Mouse (Mus musculus) embryonic facial prominence, embryonic 10.5 days (tissue): Measurements from ENCODE around the gene Pitpnm3. TPM values are rescaled to one million over a fixed set of nuclear protein-coding genes. Genes with fewer than 3 reads are reported as not detected.

Source experiments
- DNase-seq: peaks from one replicate; pipeline ENCODE4 v3.0.0-alpha.2; 2017; ENCODE audit warnings: low spot score
- H3K27ac ChIP-seq: fragments of 300-500 bp; sonication (generic); replicated peaks from 2 replicates; pipeline ENCODE4 v1.5.1; 2016; ENCODE audit warnings: mild to moderate bottlenecking
- H3K27me3 ChIP-seq: fragments of 300-500 bp; sonication (generic); replicated peaks from 2 replicates; pipeline ENCODE4 v1.6.1; 2016; ENCODE audit warnings: low read depth, mild to moderate bottlenecking; ENCODE audit not compliant: poor library complexity, severe bottlenecking
- H3K36me3 ChIP-seq: fragments of 300-500 bp; sonication (generic); replicated peaks from 2 replicates; pipeline ENCODE4 v1.6.1; 2016; ENCODE audit warnings: mild to moderate bottlenecking, moderate library complexity
- H3K4me1 ChIP-seq: fragments of 300-500 bp; sonication (generic); 2 replicates; pipeline ENCODE4 v1.6.1; 2016
- H3K4me3 ChIP-seq: fragments of 300-500 bp; sonication (generic); 2 replicates; pipeline ENCODE4 v1.5.1; 2016; ENCODE audit warnings: mild to moderate bottlenecking, moderate library complexity
- H3K9me3 ChIP-seq: fragments of 300-500 bp; sonication (generic); 2 replicates; pipeline ENCODE4 v1.6.1; 2016; ENCODE audit warnings: mild to moderate bottlenecking
- WGBS: fragments of 180-500 bp; shearing (Covaris S2); methylation state at CpG from one replicate; pipeline ENCODE4 v1.1.7; 2016; 5-methylcytosine and 5-hydroxymethylcytosine counted together
- polyA plus RNA-seq: library from polyadenylated mRNA; unstranded; fragments of >200 nt; fragmentation: Nextera tagmentation; extraction: Ambion mirVana; gene quantifications from 2 replicates; pipeline ENCODE4 v1.2.1, GENCODE M21; 2016

Pitpnm3 gene
- polyA plus RNA-seq, 1 experiment from 2014 or later, result 0.24 TPM

DNA sequence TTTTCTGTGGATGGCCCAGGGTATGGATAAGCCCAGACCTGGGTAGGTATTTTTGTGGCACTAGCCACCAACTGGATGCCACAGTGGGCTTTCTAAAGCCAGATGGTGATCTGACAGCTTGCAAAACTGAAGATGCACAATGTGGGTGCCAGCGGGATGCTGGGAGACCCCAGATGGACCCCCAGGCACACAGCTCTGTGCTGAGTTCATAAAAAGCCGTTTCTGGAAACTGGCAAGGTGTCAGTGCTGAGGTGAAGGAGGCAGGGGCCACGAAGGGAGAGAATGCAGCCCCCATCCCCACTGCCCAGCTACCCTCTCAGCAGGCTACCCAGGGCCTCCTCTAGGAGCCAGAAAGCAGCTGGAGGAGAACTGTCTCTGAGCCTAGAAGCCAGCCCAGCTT, 78.4 kb downstream of the Pitpnm3 start:
- DNase-seq, result no peak
- Histone ChIP-seq H3K27me3 (peaks cover 10% of the 10 kb centered on the region; the same call in 1 of the 2 replicates), H3K27ac (no peak overlapping the region), H3K36me3 (no peaks in the 10 kb centered on the region), H3K4me1 (peaks cover 17% of the 10 kb centered on the region), H3K9me3 (no peaks in the 10 kb centered on the region), H3K4me3 (no peak overlapping the region)
- WGBS, result 85% methylated on average over 3 of the region's 3 CpGs

DNA sequence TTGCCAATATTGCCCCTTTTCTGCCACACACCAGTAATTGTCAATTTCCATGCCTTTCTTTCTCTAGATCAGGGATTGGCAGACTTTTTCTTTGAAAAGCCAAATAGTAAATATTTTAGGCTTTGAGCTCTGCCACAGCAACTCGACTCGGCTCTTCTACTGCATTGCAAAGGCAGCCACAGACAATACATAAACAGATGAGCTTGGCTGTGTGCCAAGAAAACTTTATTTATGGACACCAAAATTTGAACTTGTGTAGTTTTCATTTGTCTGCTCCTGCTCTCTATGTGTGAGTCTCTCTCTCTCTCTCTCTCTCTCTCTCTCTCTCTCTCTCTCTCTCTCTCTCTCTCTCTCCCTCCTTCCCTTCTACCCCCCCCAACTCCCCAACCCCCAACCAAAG, 80.4 kb downstream of the Pitpnm3 start:
- Histone ChIP-seq H3K27ac (no peak overlapping the region), H3K27me3 (peaks cover 30% of the 10 kb centered on the region), H3K4me1 (peaks cover 36% of the 10 kb centered on the region), H3K9me3 (no peaks in the 10 kb centered on the region), H3K36me3 (no peaks in the 10 kb centered on the region), H3K4me3 (no peak overlapping the region)
- WGBS, result 73% methylated on average over 2 of the region's 2 CpGs
- DNase-seq, result no peak

DNA sequence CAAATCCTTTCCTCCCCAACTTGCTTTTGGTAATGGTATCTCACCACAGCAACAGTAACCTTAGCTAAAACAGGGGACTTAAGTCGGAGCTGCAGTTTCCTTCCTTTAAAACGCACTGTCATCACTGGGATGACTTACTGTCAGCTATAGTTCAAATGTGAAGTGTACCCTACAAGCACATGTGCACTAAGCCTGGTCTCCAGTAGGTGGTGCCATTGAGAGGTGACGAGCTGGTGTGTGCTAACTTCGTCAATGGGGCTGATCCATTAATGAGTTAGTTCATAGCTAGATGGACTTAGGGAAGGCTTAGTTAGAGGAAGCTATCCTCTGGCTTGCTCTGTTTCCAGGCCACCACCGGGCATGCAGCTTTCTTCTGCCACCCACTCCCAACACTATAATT, 82.9 kb downstream of the Pitpnm3 start:
- no peak overlapping the region for H3K4me3 ChIP-seq
- H3K27me3 ChIP-seq, result peaks cover 45% of the 10 kb centered on the region
- WGBS, result 20% methylated on average over 5 of the region's 5 CpGs
- H3K4me1 ChIP-seq, result peaks cover 44% of the 10 kb centered on the region
- peak; percentile 74 for DNase-seq
- peaks cover 10% of the 10 kb centered on the region for H3K36me3 ChIP-seq
- H3K27ac ChIP-seq, result no peak overlapping the region
- no peaks in the 10 kb centered on the region for H3K9me3 ChIP-seq

DNA sequence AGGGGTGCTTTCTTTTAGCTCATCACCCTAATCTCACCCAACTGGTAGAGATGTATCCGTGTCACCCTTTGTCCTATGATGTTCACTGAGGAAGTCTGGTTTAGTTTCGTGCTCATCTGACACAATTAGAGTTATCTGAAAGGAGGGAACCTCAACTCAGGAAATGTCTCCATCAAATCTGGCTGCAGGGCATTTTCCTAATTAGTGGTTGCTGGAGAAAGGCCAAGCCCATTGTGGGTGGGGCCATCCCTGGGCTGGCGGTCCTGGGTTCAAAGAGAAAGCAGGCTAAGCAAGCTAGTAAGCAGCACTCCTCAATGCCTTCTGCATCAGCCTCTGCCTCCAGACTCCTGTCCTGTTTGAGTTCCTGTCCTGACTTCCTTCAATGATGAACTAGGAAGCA, 83.4 kb downstream of the Pitpnm3 start:
- WGBS, result 42% methylated on average over 3 of the region's 3 CpGs
- peaks cover 14% of the 10 kb centered on the region for H3K36me3 ChIP-seq
- no peak overlapping the region for H3K27ac ChIP-seq
- H3K4me1 ChIP-seq, result peaks cover 44% of the 10 kb centered on the region
- H3K9me3 ChIP-seq, result no peaks in the 10 kb centered on the region
- H3K27me3 ChIP-seq, result peaks cover 45% of the 10 kb centered on the region
- DNase-seq, result no peak
- no peak overlapping the region for H3K4me3 ChIP-seq

DNA sequence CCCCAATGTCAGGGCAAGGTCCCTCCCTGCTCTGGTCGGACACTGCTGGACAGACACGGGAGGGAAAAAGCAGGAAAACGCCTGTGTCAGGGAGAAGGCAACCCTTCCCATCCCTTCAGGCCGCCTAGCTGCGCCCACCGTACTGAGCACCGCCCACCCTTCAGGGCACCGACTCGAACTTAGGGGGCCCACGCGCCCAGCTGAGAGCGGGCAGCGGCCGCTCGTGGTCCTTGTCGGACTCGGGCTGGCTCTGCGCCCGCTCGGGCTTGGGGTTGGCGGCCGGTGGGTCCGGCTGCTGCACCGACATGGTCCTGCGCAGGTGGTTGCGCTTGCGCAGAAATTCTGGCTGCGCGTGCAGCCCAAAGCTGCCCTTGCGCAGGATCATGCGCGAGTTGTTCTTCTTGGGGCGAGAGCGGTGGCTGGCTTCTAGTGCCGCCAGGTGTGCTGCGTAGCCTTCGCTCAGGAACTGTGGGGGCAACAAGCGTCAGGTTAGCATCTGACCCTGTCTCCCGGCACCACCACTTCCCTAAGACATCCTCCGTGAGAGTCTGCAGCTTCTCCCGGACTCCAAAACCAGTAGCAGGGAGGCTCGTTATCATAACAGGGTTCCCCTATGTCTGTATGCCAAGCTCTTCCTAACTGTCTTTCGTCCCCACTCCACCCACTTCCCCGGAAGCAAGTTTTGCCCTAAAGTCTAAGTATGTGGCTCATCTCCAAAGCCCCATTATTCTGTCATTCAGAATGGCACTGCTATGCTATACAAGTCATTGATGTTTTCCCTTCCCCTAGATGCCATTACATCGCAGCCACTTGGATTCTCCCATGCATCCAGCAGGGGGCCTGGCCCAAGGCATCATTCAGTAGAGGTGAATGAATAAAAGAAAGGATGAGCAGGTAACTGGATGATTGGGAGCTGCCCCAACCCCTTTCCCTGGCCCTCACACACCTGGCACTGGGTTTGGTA, 84.4 kb downstream of the Pitpnm3 start:
- DNase-seq, result peak; percentile 70
- Histone ChIP-seq H3K4me1 (peaks cover 44% of the 10 kb centered on the region), H3K27ac (peak overlapping the region; percentile 74), H3K4me3 (peak overlapping the region; percentile 72), H3K27me3 (peaks cover 45% of the 10 kb centered on the region), H3K36me3 (peaks cover 24% of the 10 kb centered on the region), H3K9me3 (no peaks in the 10 kb centered on the region)
- WGBS, result 3% methylated on average over 45 of the region's 45 CpGs

DNA sequence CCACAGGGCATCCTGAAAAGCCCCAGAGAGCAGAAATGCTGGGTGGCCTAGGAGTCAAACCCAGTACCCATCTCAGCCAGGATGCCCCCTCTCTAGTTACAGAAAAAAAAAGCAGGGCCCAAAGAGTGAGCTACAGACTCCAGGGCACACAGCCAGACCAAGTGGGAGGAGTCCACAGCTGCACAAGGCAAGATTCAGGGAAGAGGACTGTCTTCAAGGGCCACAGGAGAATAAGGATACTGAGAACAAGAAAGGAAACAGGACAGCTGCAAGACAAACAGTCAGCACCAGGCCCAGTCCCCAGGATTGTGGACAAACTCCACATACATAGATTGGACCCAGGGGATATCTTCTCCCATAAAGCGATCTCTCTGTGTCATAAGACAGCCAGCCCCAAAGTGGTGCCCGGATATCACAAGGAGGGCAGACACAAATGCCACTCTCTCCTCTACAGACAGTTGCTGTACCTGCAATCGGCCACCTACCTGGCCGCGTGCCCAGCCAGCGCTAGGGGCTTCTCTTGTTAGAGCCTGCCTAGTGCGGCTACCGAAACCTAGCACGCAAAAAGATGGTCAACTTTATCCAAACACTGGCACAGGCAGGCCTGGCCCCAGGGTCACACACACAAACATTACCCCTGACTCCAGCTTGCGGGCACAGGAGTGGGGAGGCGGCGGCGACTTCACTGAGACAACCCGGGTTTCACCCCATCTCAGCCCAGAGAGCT, 85.2 kb downstream of the Pitpnm3 start:
- Histone ChIP-seq H3K4me3 (peak overlapping the region; percentile 72), H3K36me3 (peaks cover 33% of the 10 kb centered on the region), H3K27ac (peak overlapping the region; percentile 74), H3K27me3 (peaks cover 45% of the 10 kb centered on the region), H3K4me1 (peaks cover 38% of the 10 kb centered on the region), H3K9me3 (no peaks in the 10 kb centered on the region)
- 20% methylated on average over 14 of the region's 14 CpGs for WGBS
- no peak for DNase-seq

DNA sequence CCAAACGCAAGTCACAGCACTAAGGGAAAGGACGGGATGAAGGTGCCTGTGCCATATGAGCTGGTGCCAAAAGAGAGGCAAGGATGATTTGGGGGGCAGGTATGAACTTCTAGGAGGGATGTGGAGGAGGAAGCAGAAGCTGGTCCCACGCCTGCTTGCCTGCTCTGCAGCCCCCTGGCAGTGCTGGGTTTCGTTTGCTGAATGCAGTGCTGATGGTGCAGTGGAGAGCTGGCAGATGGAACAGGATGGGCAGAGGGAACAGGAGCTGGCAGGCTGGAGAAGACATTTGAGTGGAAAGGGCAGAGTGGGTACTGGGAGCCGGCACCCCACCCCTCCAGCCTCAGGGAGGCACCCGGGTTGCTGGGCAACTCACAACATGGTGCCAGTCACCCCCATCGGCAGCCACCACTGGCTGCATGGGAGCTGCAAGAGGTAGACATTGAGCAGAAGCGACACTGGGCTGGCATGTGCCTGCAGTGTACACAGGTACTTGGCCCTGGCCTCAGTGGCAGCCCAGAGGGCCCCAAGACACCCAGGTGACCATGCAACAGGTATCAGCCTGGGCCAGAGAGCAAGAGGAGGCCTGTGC, 86.3 kb downstream of the Pitpnm3 start:
- 74% methylated on average over 8 of the region's 8 CpGs for WGBS
- DNase-seq, result no peak
- Histone ChIP-seq H3K4me1 (peaks cover 43% of the 10 kb centered on the region), H3K36me3 (peaks cover 43% of the 10 kb centered on the region), H3K27me3 (peaks cover 45% of the 10 kb centered on the region), H3K4me3 (no peak overlapping the region), H3K9me3 (no peaks in the 10 kb centered on the region), H3K27ac (no peak overlapping the region)

DNA sequence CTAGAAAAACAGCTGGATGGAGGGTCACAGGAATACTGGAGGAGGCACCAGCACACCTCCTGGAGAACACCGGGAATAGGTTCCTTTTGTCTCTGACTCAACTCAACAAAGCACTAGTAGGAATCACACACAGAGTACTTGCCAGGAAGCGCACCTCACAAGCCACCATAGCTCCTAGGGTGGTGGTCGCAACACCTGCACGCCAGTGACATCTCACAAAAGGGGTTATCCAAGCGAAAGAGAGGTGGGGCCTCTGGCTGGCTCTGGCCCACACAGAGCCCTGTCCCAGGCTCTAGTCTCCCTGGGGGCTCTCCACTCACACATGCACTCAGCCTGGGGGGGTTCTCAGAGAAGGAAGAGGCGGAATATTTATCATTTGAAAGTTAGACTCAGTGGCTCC, 86.8 kb downstream of the Pitpnm3 start:
- DNase-seq, result no peak
- peaks cover 42% of the 10 kb centered on the region for H3K27me3 ChIP-seq
- no peaks in the 10 kb centered on the region for H3K9me3 ChIP-seq
- peaks cover 49% of the 10 kb centered on the region for H3K4me1 ChIP-seq
- H3K27ac ChIP-seq, result no peak overlapping the region
- WGBS, result 60% methylated on average over 6 of the region's 6 CpGs
- H3K4me3 ChIP-seq, result no peak overlapping the region
- peaks cover 49% of the 10 kb centered on the region for H3K36me3 ChIP-seq

DNA sequence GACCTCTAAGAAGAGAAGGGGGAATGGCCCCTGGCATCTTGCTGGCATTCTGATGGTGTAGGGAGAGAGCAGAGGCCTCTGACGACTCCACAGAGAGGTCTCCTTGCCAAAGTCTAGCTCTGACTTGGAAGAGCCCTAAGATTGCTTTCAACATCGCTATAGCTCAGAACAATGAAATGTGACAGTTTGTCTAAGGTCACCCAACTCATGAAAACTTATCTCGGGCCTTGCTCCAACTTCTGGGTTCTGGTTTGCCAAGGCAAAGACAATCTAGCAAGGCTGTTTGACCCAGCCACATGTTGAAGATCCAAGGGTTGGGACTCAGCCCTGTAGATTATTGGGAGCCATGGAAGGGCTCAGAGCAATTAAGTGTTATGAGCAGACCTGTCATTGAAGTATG, 91.3 kb downstream of the Pitpnm3 start:
- no peaks in the 10 kb centered on the region for H3K9me3 ChIP-seq
- peaks cover 17% of the 10 kb centered on the region for H3K27me3 ChIP-seq
- peaks cover 52% of the 10 kb centered on the region for H3K36me3 ChIP-seq
- H3K4me1 ChIP-seq, result peaks cover 53% of the 10 kb centered on the region
- H3K4me3 ChIP-seq, result peak overlapping the region; percentile 81
- no peak overlapping the region for H3K27ac ChIP-seq
- 93% methylated on average over 3 of the region's 3 CpGs for WGBS
- DNase-seq, result no peak

DNA sequence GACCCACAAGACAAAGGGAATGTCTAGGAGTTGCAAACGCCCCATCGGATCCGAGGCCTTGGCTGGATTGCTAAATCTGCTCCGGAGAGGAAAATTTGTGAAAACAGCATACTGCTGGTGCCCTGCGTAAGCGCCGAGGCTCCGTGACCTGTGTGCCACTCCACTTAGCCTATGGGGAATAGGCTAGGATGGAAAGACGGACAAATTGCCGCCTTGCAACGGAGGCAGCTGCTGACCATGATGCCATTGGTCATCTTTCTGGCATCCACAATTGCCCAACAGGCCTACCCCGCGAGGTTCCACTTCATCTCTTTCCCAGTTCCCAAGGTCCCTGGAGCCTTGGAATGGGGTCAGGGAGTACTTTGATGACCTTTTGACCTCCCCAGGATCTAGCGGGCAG, 92.9 kb downstream of the Pitpnm3 start:
- under 1% methylated on average over 14 of the region's 14 CpGs for WGBS
- peak overlapping the region; percentile 96 for H3K27ac ChIP-seq
- peaks cover 57% of the 10 kb centered on the region for H3K4me1 ChIP-seq
- peaks cover 24% of the 10 kb centered on the region for H3K27me3 ChIP-seq
- no peaks in the 10 kb centered on the region for H3K9me3 ChIP-seq
- peak overlapping the region; percentile 81 for H3K4me3 ChIP-seq
- DNase-seq, result no peak
- H3K36me3 ChIP-seq, result peaks cover 43% of the 10 kb centered on the region

DNA sequence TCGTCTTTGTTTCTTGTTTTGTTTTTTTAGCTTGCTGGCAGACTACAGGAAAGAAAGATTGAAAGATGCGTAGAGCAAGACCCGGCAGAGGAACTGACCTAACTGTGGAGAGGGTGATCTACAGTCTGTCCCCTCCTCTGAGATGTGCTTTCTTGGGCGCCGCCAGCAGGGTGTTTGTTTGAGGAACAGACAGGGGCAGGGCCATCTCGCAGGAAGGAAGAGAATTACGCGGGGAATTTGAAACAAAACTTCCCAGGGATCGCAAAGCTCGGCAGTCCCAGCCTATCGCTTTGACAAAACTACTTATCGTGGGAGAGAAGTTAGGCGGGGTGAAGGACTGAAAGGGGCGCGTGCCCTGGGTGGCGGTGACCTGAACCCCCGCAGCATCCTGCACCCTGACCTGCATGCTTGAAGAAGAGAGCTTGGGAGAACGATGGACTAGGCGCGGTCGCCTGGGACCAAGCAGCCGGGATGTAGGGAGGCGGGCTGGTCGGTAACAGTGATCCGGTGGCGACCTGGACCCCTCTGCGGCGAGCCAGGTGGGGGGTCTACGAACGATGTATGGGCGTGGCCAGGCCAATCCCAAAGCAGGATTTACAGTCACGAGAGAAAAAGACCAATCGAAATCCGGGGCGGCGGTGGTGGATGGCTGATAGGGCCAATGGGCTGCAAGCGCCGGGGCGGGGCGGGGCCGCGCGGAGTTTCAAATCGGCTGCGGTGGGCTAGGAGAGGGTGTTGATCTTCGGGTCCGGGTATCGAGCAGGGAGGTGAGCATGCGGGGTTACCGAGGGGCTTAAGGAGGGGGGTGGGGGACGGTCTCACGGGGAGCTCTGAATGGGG, 93.6 kb downstream of the Pitpnm3 start, which contains the start of gene Pimreg:
Gene Pimreg, plus strand, starts transcription at position 265 of the 840 bp plus-strand sequence.
- Histone ChIP-seq H3K27ac (peak within 1 kb of the TSS; percentile 96), H3K4me3 (peak within 1 kb of the TSS; percentile 81), H3K27me3 (peaks cover 30% of the 10 kb centered on the region), H3K36me3 (peaks cover 36% of the 10 kb centered on the region), H3K9me3 (no peaks in the 10 kb centered on the region), H3K4me1 (peaks cover 57% of the 10 kb centered on the region)
- peak; percentile 98 for DNase-seq
- under 1% methylated on average over 52 of the region's 52 CpGs for WGBS
